Mouse (Mus musculus) liver, embryonic 14.5 days (tissue): ENCODE measurements around the gene Ube2e2. TPM values are rescaled to one million over a fixed set of nuclear protein-coding genes. Genes with fewer than 3 reads are reported as not detected.
"Not testable (repeated sequence)": the region's sequence is repeated elsewhere in the genome, so short reads cannot be mapped to it uniquely, and the experiment has no call there.

Source experiments
- ATAC-seq: fragments of 200-750 bp; cut with Nextera tagmentation; 2 replicates; pipeline ENCODE4 v1.8.0; 2017; ENCODE audit warnings: moderate number of reproducible peaks, mild to moderate bottlenecking, moderate library complexity; ENCODE audit not compliant: insufficient read depth
- DNase-seq, 3 experiments: peaks; one replicate each; pipeline ENCODE4 v3.0.0-alpha.2; 2012 to 2013; ENCODE audit warnings: low read depth in 3 of 3, low spot score in 3 of 3
- H3K27ac ChIP-seq: fragments of 300-500 bp; sonication (generic); 2 replicates; pipeline ENCODE4 v1.5.1; 2014; ENCODE audit warnings: moderate library complexity, mild to moderate bottlenecking, control low read depth, inconsistent platforms
- H3K27me3 ChIP-seq: fragments of 300-500 bp; sonication (generic); 2 replicates; pipeline ENCODE4 v1.6.1; 2014; ENCODE audit warnings: mild to moderate bottlenecking, low read length, moderate library complexity; ENCODE audit not compliant: control insufficient read depth, insufficient read depth
- H3K36me3 ChIP-seq: fragments of 300-500 bp; sonication (generic); replicated peaks from 2 replicates; pipeline ENCODE4 v1.6.1; 2014; ENCODE audit warnings: low read depth; ENCODE audit not compliant: control insufficient read depth, insufficient read depth
- H3K4me1 ChIP-seq, 2 experiments: fragments of 200-500 bp in 1 of 2; fragments of 300-500 bp in 1 of 2; sonication (generic) in 1 of 2; replicated peaks; 2 replicates each; pipeline ENCODE4 v1.6.1; 2012 to 2014; ENCODE audit warnings: antibody characterized with exemption in 1 of 2, inconsistent platforms in 1 of 2, low read length in 1 of 2; ENCODE audit not compliant: control insufficient read depth in 2 of 2, insufficient read depth in 2 of 2
- H3K4me2 ChIP-seq: fragments of 300-500 bp; sonication (generic); 2 replicates; pipeline ENCODE4 v1.6.1; 2014; ENCODE audit warnings: low read depth, mild to moderate bottlenecking, control low read depth, moderate library complexity
- H3K4me3 ChIP-seq, 2 experiments: fragments of 200-500 bp in 1 of 2; fragments of 300-500 bp in 1 of 2; sonication (generic) in 1 of 2; 2 replicates each; pipeline ENCODE4 v1.5.1; 2012 to 2014; ENCODE audit warnings: low read depth in 2 of 2, low read length in 2 of 2, mild to moderate bottlenecking in 2 of 2, control low read depth in 1 of 2, inconsistent platforms in 1 of 2, moderate library complexity in 1 of 2; ENCODE audit not compliant: insufficient read depth in 1 of 2
- H3K9ac ChIP-seq: fragments of 300-500 bp; sonication (generic); replicated peaks from 2 replicates; pipeline ENCODE4 v1.6.1; 2014; ENCODE audit warnings: mild to moderate bottlenecking, control low read depth, moderate library complexity
- H3K9me3 ChIP-seq: fragments of 300-500 bp; sonication (generic); 2 replicates; pipeline ENCODE4 v1.6.1; 2016; ENCODE audit warnings: low read length, mixed read lengths; ENCODE audit not compliant: control insufficient read depth
- CTCF ChIP-seq: IDR thresholded peaks from 2 replicates; pipeline ENCODE4 v1.5.1; 2016; ENCODE audit warnings: antibody characterized with exemption, low read depth, control low read depth
- EP300 ChIP-seq: IDR thresholded peaks from 2 replicates; pipeline ENCODE4 v1.6.1; 2016; ENCODE audit warnings: antibody characterized with exemption, low read depth
- WGBS: fragments of 180-500 bp; shearing (Covaris S2); extraction: QIAGEN DNeasy Blood & Tissue Kit; methylation state at CpG from one replicate; pipeline ENCODE4 v1.1.7; 2014; ENCODE audit not compliant: insufficient replicate concordance; 5-methylcytosine and 5-hydroxymethylcytosine counted together
- polyA plus RNA-seq, 2 experiments: library from polyadenylated mRNA; depleted of rRNA in 1 of 2; stranded (reverse) in 1 of 2; unstranded in 1 of 2; fragments of >200 nt; fragmentation: Nextera tagmentation in 1 of 2; extraction: Ambion mirVana in 1 of 2; gene quantifications; 2 replicates each; pipeline versions ENCODE4 v1.2.1 to v1.2.3; 2012 to 2014

Gene Ube2e2
- polyA plus RNA-seq, 2 experiments = 3.8 to 5.2 TPM

DNA sequence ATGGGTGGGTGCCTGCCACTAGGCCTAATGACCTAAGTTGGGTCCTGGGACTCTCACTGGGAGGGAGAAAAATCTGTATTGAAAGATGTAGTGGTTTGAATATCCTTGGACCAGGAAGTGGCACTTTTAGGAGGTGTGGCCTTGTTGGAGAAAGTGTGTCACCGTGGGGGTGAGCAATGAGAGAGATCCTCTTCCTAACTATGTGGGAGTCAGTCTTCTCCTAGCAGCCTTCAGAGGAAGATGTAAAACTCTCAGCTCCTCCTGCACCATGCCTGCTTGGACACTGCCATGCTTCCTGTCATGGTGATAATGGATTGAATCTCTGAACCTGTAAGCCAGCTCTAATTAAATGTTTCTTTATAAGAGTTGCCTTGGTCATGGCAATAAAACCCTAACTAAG is 338.8 kb downstream of the Ube2e2 start:
- TF ChIP-seq EP300 = no peak
- no peak for TF ChIP-seq CTCF
- no peak overlapping the region for H3K9ac ChIP-seq

DNA sequence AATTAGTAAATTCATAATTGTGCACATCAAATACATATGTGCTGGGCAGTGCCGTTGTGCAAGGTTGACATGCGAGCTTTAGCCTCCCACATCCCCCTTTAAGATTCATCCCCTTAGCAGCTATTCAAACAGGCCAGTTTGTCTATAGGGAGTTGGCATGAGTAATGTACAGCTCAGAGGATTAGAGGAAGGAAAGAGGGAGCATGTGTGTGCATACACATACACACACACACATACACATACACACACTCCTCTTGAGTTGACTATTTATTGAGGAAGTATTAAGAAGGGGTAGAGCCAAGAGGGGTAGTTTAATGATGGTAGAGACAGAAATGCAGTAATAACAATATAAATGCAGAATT is 339.5 kb downstream of the Ube2e2 start:
- Histone ChIP-seq H3K27ac (no peak overlapping the region), H3K4me1 (no peaks in the 10 kb centered on the region), H3K9me3 (no peaks in the 10 kb centered on the region), H3K36me3 (no peaks in the 10 kb centered on the region), H3K4me3 (no peak overlapping the region), H3K9ac (no peak overlapping the region), H3K4me2 (no peak overlapping the region), H3K27me3 (no peaks in the 10 kb centered on the region)
- DNase-seq (no peak), ATAC-seq (no peak)
- 73% methylated on average over 2 of the region's 2 CpGs for WGBS
- TF ChIP-seq EP300 = no peak
- TF ChIP-seq CTCF = no peak

More for the DNA sequence above, 338.8 kb downstream of the Ube2e2 start:
- ATAC-seq (no peak), DNase-seq (no peak)
- H3K27ac ChIP-seq = no peak overlapping the region
- no peaks in the 10 kb centered on the region for H3K36me3 ChIP-seq
- H3K27me3 ChIP-seq = no peaks in the 10 kb centered on the region
- no peak overlapping the region for H3K4me3 ChIP-seq
- WGBS = 31% methylated on average over 1 of the region's 1 CpGs
- H3K4me1 ChIP-seq = no peaks in the 10 kb centered on the region
- no peaks in the 10 kb centered on the region for H3K9me3 ChIP-seq
- no peak overlapping the region for H3K4me2 ChIP-seq

DNA sequence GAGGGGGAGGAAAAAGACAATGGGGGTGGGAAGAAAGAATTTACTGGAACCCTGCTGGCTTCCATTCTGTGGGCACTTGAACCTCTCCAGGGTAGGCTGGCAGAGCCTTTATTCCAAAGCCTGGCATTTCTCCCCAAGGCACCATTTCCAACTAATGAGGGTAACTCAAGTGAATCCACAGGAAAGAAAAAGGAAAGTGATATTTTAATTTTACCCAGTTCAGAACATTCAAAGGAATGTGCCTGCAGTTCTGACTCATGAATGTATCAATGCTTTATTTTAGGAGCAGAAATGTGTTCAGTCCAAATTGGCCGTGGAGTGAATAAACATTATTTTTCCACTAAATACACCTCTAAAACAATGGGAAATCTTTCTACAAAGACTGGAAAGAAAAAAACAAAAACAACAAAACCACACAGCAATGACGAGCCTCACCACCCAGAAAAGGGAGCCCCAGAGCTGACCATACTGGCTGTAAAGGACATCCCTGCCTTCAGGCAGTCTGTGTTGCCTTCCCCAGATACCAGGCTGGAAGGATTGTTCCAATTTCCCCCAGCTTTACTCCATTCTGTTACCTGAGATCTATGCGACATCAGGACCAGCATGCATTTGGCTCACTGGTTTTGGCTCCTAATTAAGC is 340.0 kb downstream of the Ube2e2 start:
- ATAC-seq = no peak
- no peaks in the 10 kb centered on the region for H3K27me3 ChIP-seq
- WGBS = 51% methylated on average over 3 of the region's 3 CpGs

DNA sequence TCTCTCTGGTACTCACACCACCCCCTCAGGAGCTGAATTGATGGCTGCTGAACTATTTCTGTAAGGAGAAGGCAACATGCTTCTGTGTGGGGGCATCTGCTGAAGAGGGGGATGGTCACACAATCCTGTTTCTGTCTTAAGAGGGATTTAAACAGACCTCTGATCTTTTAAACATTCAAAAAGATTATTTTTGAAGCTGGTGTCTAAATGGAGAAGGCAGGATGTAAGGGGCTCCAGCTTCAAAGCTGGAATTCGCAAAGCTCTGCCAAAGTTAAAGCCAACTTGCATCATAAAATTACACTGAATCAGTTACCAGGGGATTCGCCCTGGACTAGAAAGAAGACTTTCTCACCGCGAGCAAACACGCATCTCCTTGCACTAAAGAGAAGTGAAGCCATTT is 346.5 kb downstream of the Ube2e2 start:
- ATAC-seq = no peak
- DNase-seq = no peak
- no peaks in the 10 kb centered on the region for H3K27me3 ChIP-seq

More for the DNA sequence above, 340.0 kb downstream of the Ube2e2 start:
- Histone ChIP-seq H3K4me3 (no peak overlapping the region), H3K4me2 (no peak overlapping the region), H3K9ac (no peak overlapping the region), H3K9me3 (no peaks in the 10 kb centered on the region), H3K27ac (no peak overlapping the region), H3K4me1 (no peaks in the 10 kb centered on the region), H3K36me3 (no peaks in the 10 kb centered on the region)
- no peak for TF ChIP-seq EP300
- TF ChIP-seq CTCF = no peak
- DNase-seq = no peak

DNA sequence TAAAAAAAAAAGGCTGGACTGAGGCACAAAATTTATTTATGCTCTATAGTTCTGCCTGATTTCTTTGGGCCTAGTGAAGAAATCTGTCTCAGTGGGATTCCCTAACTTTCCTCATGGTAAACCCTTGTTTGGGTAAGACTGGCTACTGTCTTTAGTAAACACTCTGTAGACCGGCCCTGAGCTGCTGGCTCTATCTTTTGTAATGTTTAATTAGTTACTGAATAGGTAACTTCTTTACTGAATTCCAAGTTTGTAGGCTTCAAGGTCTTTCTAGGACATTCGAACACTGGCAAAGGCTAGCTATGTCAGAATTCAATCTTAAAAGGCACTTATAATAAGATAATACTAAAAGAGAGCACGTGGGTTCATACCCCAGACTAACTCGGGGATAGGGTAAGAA is 355.0 kb downstream of the Ube2e2 start:
- H3K4me3 ChIP-seq, H3K4me2 ChIP-seq, H3K27ac ChIP-seq, H3K27me3 ChIP-seq, ATAC-seq, H3K36me3 ChIP-seq, H3K9ac ChIP-seq, H3K9me3 ChIP-seq, DNase-seq, H3K4me1 ChIP-seq: not testable (repeated sequence)
- 54% methylated on average over 4 of the region's 4 CpGs for WGBS

More for the DNA sequence above, 346.5 kb downstream of the Ube2e2 start:
- Histone ChIP-seq H3K27ac (no peak overlapping the region), H3K9ac (no peak overlapping the region), H3K4me3 (no peak overlapping the region), H3K36me3 (no peaks in the 10 kb centered on the region), H3K9me3 (no peaks in the 10 kb centered on the region), H3K4me1 (no peaks in the 10 kb centered on the region), H3K4me2 (no peak overlapping the region)
- 67% methylated on average over 5 of the region's 5 CpGs for WGBS
- no peak for TF ChIP-seq CTCF
- no peak for TF ChIP-seq EP300
